Mouse (Mus musculus) cortical plate, adult 2 months (tissue): ENCODE measurements around the gene Krt23. TPM values are rescaled to one million over a fixed set of nuclear protein-coding genes. Genes with fewer than 3 reads are reported as not detected.

Source experiments
- H3K27ac ChIP-seq: fragments of 200-500 bp; 2 replicates; pipeline ENCODE4 v1.5.1; 2012; ENCODE audit warnings: low read length, control low read depth, inconsistent platforms; ENCODE audit not compliant: insufficient read depth
- H3K4me1 ChIP-seq: fragments of 200-500 bp; 2 replicates; pipeline ENCODE4 v1.6.1; 2011; ENCODE audit warnings: low read length; ENCODE audit not compliant: control insufficient read depth, insufficient read depth
- H3K4me3 ChIP-seq: fragments of 200-500 bp; 2 replicates; pipeline ENCODE4 v1.5.1; 2011; ENCODE audit warnings: mild to moderate bottlenecking, low read length, control low read depth; ENCODE audit not compliant: insufficient read depth
- CTCF ChIP-seq: fragments of 200-500 bp; IDR thresholded peaks from 2 replicates; pipeline ENCODE4 v1.5.1; 2011; ENCODE audit warnings: mild to moderate bottlenecking, control low read depth, low read length; ENCODE audit not compliant: insufficient read depth; ENCODE audit errors: extremely low read depth
- POLR2A ChIP-seq: fragments of 200-500 bp; IDR thresholded peaks from 2 replicates; pipeline ENCODE4 v1.6.1; 2011; ENCODE audit warnings: mild to moderate bottlenecking, low read length, control low read depth; ENCODE audit not compliant: insufficient read depth; ENCODE audit errors: extremely low read depth
- polyA plus RNA-seq: library from polyadenylated mRNA; depleted of rRNA; stranded (reverse); fragments of >200 nt; gene quantifications from 2 replicates; pipeline ENCODE4 v1.2.3, GENCODE M21; 2012; rRNA removed

The Krt23 gene
- polyA plus RNA-seq, 1 experiment = not detected

- Histone ChIP-seq H3K27ac (no peak overlapping the region), H3K4me3 (no peak overlapping the region), H3K4me1 (no peaks in the 10 kb centered on the region)
- TF ChIP-seq CTCF (no peak), POLR2A (no peak)
Measured at GRCm38 (mm10) chr11:99430670-99431069, 62.3 kb downstream of the Krt23 start.

Other genes starting within 250 kb of the Krt23 start
- gene Krt222, start 249.1 kb downstream of the Krt23 start, polyA plus RNA-seq = 25.1 and 27.0 TPM in 2 replicates
- gene Krt24, start 207.9 kb downstream of the Krt23 start, polyA plus RNA-seq = not detected in 2 replicates
- gene Krt25, start 170.2 kb downstream of the Krt23 start, polyA plus RNA-seq = 0.04 TPM in 1 of 2 replicates, not detected in the other
- 0.04 TPM in 1 of 2 replicates, not detected in the other for gene Krt26, start 155.2 kb downstream of the Krt23 start, polyA plus RNA-seq
- not detected in 2 replicates for gene Krt27, start 142.0 kb downstream of the Krt23 start, polyA plus RNA-seq
- 0.15 and 0.25 TPM in 2 replicates for gene Krt28, start 118.2 kb downstream of the Krt23 start, polyA plus RNA-seq
- gene Krt10, start 103.8 kb downstream of the Krt23 start, polyA plus RNA-seq = 10.5 and 12.9 TPM in 2 replicates
- gene Krt12, start 70.9 kb downstream of the Krt23 start, polyA plus RNA-seq = 16.4 and 16.9 TPM in 2 replicates
- gene Krt20, start 55.0 kb downstream of the Krt23 start, polyA plus RNA-seq = 0.06 and 0.13 TPM in 2 replicates
- not detected in 2 replicates for gene Krt39, start 28.2 kb upstream of the Krt23 start, polyA plus RNA-seq
- not detected in 2 replicates for gene Krt40, start 50.0 kb upstream of the Krt23 start, polyA plus RNA-seq
- gene Krtap3-3, start 57.7 kb upstream of the Krt23 start, polyA plus RNA-seq = not detected in 2 replicates
- gene Krtap3-2, start 63.7 kb upstream of the Krt23 start, polyA plus RNA-seq = not detected in 2 replicates
- not detected in 2 replicates for gene Gm11939, start 66.3 kb upstream of the Krt23 start, polyA plus RNA-seq
- not detected in 2 replicates for gene Krtap3-1, start 73.5 kb upstream of the Krt23 start, polyA plus RNA-seq
- gene Krtap1-5, start 87.9 kb upstream of the Krt23 start, polyA plus RNA-seq = not detected in 2 replicates
- gene Krtap1-4, start 90.5 kb upstream of the Krt23 start, polyA plus RNA-seq = not detected in 2 replicates
- gene Krtap1-3, start 98.2 kb upstream of the Krt23 start, polyA plus RNA-seq = not detected in 2 replicates
- not detected in 2 replicates for gene Krtap9-3, start 105.0 kb upstream of the Krt23 start, polyA plus RNA-seq
- gene Gm11938, start 110.2 kb upstream of the Krt23 start, polyA plus RNA-seq = not detected in 2 replicates
- gene Gm11937, start 117.1 kb upstream of the Krt23 start, polyA plus RNA-seq = not detected in 2 replicates
- gene Krtap2-4, start 121.7 kb upstream of the Krt23 start, polyA plus RNA-seq = not detected in 2 replicates
- not detected in 2 replicates for gene Gm11562, start 127.3 kb upstream of the Krt23 start, polyA plus RNA-seq
- not detected in 2 replicates for gene Krtap4-1, start 135.1 kb upstream of the Krt23 start, polyA plus RNA-seq
- gene Krtap4-2, start 141.9 kb upstream of the Krt23 start, polyA plus RNA-seq = not detected in 2 replicates
- not detected in 2 replicates for gene Krtap4-7, start 151.0 kb upstream of the Krt23 start, polyA plus RNA-seq
- gene Gm11555, start 157.1 kb upstream of the Krt23 start, polyA plus RNA-seq = not detected in 2 replicates
- not detected in 2 replicates for gene Gm11563, start 165.8 kb upstream of the Krt23 start, polyA plus RNA-seq
- gene Krtap4-6, start 172.8 kb upstream of the Krt23 start, polyA plus RNA-seq = not detected in 2 replicates
- not detected in 2 replicates for gene Gm14190, start 197.6 kb upstream of the Krt23 start, polyA plus RNA-seq
- not detected in 2 replicates for gene Gm14180, start 241.2 kb upstream of the Krt23 start, polyA plus RNA-seq